Comparison of ENCODE assay signal across 11 mouse cellular contexts in the genomic region with DNA sequence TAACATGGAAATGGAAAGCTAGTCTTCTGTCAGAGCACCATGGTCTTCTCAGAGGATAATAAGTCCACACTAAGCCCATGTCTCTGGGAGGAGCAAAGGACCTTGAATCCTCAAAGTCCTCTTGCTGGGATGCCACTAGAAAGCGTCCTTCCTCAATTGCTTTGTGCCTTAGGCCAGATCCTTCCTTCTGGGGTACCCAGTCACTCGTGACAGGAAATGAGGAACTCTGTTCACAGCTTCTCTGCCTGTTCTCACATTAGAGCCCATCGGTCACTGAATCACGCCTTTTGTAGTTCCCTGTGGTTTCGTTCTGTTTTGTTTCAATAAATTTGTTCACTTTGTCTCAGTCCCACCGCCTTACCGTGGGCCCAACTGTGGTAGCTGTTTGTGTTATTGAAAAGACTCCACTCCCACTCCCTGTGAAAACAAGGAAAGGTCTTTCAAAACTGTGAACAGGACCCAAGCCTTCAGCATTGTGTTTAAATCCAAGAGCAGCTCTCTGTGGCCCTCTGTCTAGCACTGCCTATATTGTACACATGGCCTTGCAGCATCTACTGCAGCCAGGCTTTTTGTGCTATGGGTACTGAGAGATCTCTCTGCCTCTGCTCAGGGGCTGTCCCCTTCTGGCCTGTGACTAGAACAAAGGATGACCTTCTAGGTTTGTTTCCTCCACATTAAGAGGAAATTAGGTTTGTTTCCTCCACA.
DNase-seq lines count a peak whose midpoint lies in the region; ATAC-seq and TF ChIP-seq lines count a peak whose summit lies in the region.
"Had no signal": no experiment of that assay in that cellular context is flagged by ENCODE, and none has a peak within 500 bp of the region (broad histone marks: within the 10 kb centered on the region; RNA-seq: fewer than 3 reads in every experiment).

No protein-coding gene starts in this region.

- no peaks in the 10 kb centered on the region for H3K9me3 ChIP-seq in neural tube, embryonic 13.5 days
- no peaks in the 10 kb centered on the region for H3K9me3 ChIP-seq in hindbrain, embryonic 12.5 days (replicated peaks)
- no peaks in the 10 kb centered on the region for H3K9me3 ChIP-seq in stomach, postnatal 0 days (ENCODE audit: control insufficient read depth, low read length)

- no peak for TF ChIP-seq EP300 in stomach, postnatal 0 days (optimal IDR thresholded peaks at IDR 0.05)

- peak; percentile 12; the same call in 1 of the 2 replicates for TF ChIP-seq CTCF in gastrocnemius, adult 2 months (IDR thresholded peaks at IDR 0.05)
- peak; percentile 35 for TF ChIP-seq CTCF in stomach, postnatal 0 days (IDR thresholded peaks at IDR 0.05; ENCODE audit: low read depth)

- peak overlapping the region; percentile 71 for H3K27ac ChIP-seq in gastrocnemius, adult 2 months
- peak overlapping the region; percentile 39; the same call in 1 of the 2 replicates for H3K27ac ChIP-seq in neural tube, embryonic 13.5 days (replicated peaks)
- peak overlapping the region; percentile 36 for H3K27ac ChIP-seq in hindbrain, embryonic 12.5 days
- H3K27ac ChIP-seq in stomach, postnatal 0 days (replicated peaks) = no peak overlapping the region

- H3K27me3 ChIP-seq in neural tube, embryonic 13.5 days = no peaks in the 10 kb centered on the region
- no peaks in the 10 kb centered on the region for H3K27me3 ChIP-seq in hindbrain, embryonic 12.5 days
- no peaks in the 10 kb centered on the region for H3K27me3 ChIP-seq in stomach, postnatal 0 days (ENCODE audit: control insufficient read depth, insufficient read depth, low read length)
- H3K27me3 ChIP-seq: Patski had no signal

- intact Hi-C loops in gastrocnemius, adult 2 months (cut with DNase I) = loop anchor here (5.0 kb wide), 1 partner anchor 42 kb away; no protein-coding TSS in a partner anchor

- no peak for DNase-seq in gastrocnemius, adult 2 months
- no peak for DNase-seq in gastrocnemius, adult 18-20 months (ENCODE audit: low spot score)
- DNase-seq in neural tube, embryonic 10.5 days (ENCODE audit: extremely low spot score, low spot score) = no peak
- DNase-seq in stomach, postnatal 0 days (ENCODE audit: low spot score) = no peak
- no peak for DNase-seq in embryo, embryonic 11 days
- DNase-seq: adrenal gland, postnatal 25 days; cerebellum, postnatal 36 days had no signal

- H3K9ac ChIP-seq in neural tube, embryonic 13.5 days = no peak overlapping the region
- H3K9ac ChIP-seq in hindbrain, embryonic 12.5 days = no peak overlapping the region
- no peak overlapping the region for H3K9ac ChIP-seq in stomach, postnatal 0 days (ENCODE audit: low read length)

- H3K4me3 ChIP-seq in gastrocnemius, adult 2 months = no peak overlapping the region
- H3K4me3 ChIP-seq in neural tube, embryonic 13.5 days = no peak overlapping the region
- no peak overlapping the region for H3K4me3 ChIP-seq in hindbrain, embryonic 12.5 days
- H3K4me3 ChIP-seq in stomach, postnatal 0 days (ENCODE audit: low read depth, low read length) = no peak overlapping the region

- no peaks in the 10 kb centered on the region for H3K36me3 ChIP-seq in neural tube, embryonic 13.5 days
- H3K36me3 ChIP-seq in hindbrain, embryonic 12.5 days = no peaks in the 10 kb centered on the region
- no peaks in the 10 kb centered on the region; the same call in 1 of the 2 replicates for H3K36me3 ChIP-seq in stomach, postnatal 0 days (ENCODE audit: control insufficient read depth, insufficient read depth, low read length)

- peaks cover 46% of the 10 kb centered on the region for H3K4me1 ChIP-seq in neural tube, embryonic 13.5 days (replicated peaks)
- H3K4me1 ChIP-seq in hindbrain, embryonic 12.5 days = peaks cover 28% of the 10 kb centered on the region
- 0 out of 2 replicates have a peak, but pooled peaks cover 4% of the 10 kb centered on the region for H3K4me1 ChIP-seq in stomach, postnatal 0 days (replicated peaks; ENCODE audit: control insufficient read depth, insufficient read depth)

- H3K4me2 ChIP-seq in neural tube, embryonic 13.5 days = no peak overlapping the region
- no peak overlapping the region for H3K4me2 ChIP-seq in hindbrain, embryonic 12.5 days (replicated peaks)
- H3K4me2 ChIP-seq in stomach, postnatal 0 days (replicated peaks; ENCODE audit: low read depth) = no peak overlapping the region

- no peak for ATAC-seq in neural tube, embryonic 13.5 days (ENCODE audit: low read depth)
- ATAC-seq in hindbrain, embryonic 12.5 days (ENCODE audit: low FRiP score) = no peak
- ATAC-seq in stomach, postnatal 0 days (ENCODE audit: low FRiP score, low TSS enrichment) = no peak
- no peak for ATAC-seq in erythroblast, adult 5-6 weeks (replicated peaks; ENCODE audit: low FRiP score, poor library complexity, severe bottlenecking)
- ATAC-seq: Patski had no signal

- 45% methylated on average over 7 of the region's 7 CpGs for WGBS in neural tube, embryonic 13.5 days
- 57% methylated on average over 7 of the region's 7 CpGs for WGBS in hindbrain, embryonic 12.5 days
- 64% methylated on average over 7 of the region's 7 CpGs for WGBS in stomach, postnatal 0 days
